ENCODE assay signal across 9 mouse cellular contexts in genomic region chr5:30482319-30482718, GRCm38 (mm10). TPM values are rescaled to one million over a fixed set of nuclear protein-coding genes. Genes with fewer than 3 reads are reported as not detected.
DNase-seq lines count a peak whose midpoint lies in the region; ATAC-seq and TF ChIP-seq lines count a peak whose summit lies in the region.
"Had no signal": no experiment of that assay in that cellular context is flagged by ENCODE, and none has a peak within 500 bp of the region (broad histone marks: within the 10 kb centered on the region; RNA-seq: fewer than 3 reads in every experiment).

No protein-coding gene starts in this region.

- H3K4me1 ChIP-seq in forebrain, embryonic 10.5 days: 0 out of 2 replicates have a peak, but pooled peaks cover 3% of the 10 kb centered on the region
- no peaks in the 10 kb centered on the region for H3K4me1 ChIP-seq in forebrain, embryonic 13.5 days
- H3K4me1 ChIP-seq in forebrain, embryonic 15.5 days: no peaks in the 10 kb centered on the region
- H3K4me1 ChIP-seq in hindbrain, embryonic 14.5 days (replicated peaks; ENCODE audit: control insufficient read depth, insufficient read depth, low read length): no peaks in the 10 kb centered on the region
- H3K4me1 ChIP-seq in small intestine, adult 2 months (ENCODE audit: control insufficient read depth, insufficient read depth, insufficient read length, low read length): no peaks in the 10 kb centered on the region

- H3K9ac ChIP-seq in forebrain, embryonic 13.5 days: no peak overlapping the region
- H3K9ac ChIP-seq in forebrain, embryonic 15.5 days (replicated peaks): no peak overlapping the region
- no peak overlapping the region for H3K9ac ChIP-seq in hindbrain, embryonic 14.5 days

- H3K27me3 ChIP-seq in forebrain, embryonic 10.5 days (ENCODE audit: poor library complexity, severe bottlenecking): no peaks in the 10 kb centered on the region
- H3K27me3 ChIP-seq in forebrain, embryonic 13.5 days: no peaks in the 10 kb centered on the region
- H3K27me3 ChIP-seq in forebrain, embryonic 15.5 days: no peaks in the 10 kb centered on the region
- H3K27me3 ChIP-seq in hindbrain, embryonic 14.5 days (ENCODE audit: control insufficient read depth, insufficient read depth, low read length): no peaks in the 10 kb centered on the region
- H3K27me3 ChIP-seq in small intestine, adult 2 months (ENCODE audit: control insufficient read depth, insufficient read depth, low read length): no peaks in the 10 kb centered on the region

- 20% methylated on average over 5 of the region's 5 CpGs for WGBS in forebrain, embryonic 10.5 days
- WGBS in forebrain, embryonic 13.5 days: 18% methylated on average over 5 of the region's 5 CpGs
- 19% methylated on average over 5 of the region's 5 CpGs for WGBS in forebrain, embryonic 15.5 days
- 18% methylated on average over 5 of the region's 5 CpGs for WGBS in hindbrain, embryonic 14.5 days
- WGBS in small intestine, adult 2 months: 17% methylated on average over 5 of the region's 5 CpGs

- ATAC-seq in forebrain, embryonic 13.5 days: no peak
- ATAC-seq in forebrain, embryonic 15.5 days (replicated peaks): peak; percentile 41; the same call in 1 of the 2 replicates
- no peak for ATAC-seq in hindbrain, embryonic 14.5 days (ENCODE audit: low FRiP score)
- peak; percentile 80 for ATAC-seq in megakaryocyte progenitor cell, adult 5-6 weeks (replicated peaks; ENCODE audit: poor library complexity)

- H3K36me3 ChIP-seq in forebrain, embryonic 10.5 days (replicated peaks): no peaks in the 10 kb centered on the region
- no peaks in the 10 kb centered on the region for H3K36me3 ChIP-seq in forebrain, embryonic 13.5 days (ENCODE audit: poor library complexity, severe bottlenecking)
- no peaks in the 10 kb centered on the region for H3K36me3 ChIP-seq in forebrain, embryonic 15.5 days
- no peaks in the 10 kb centered on the region for H3K36me3 ChIP-seq in hindbrain, embryonic 14.5 days (replicated peaks; ENCODE audit: control insufficient read depth, insufficient read depth)
- H3K36me3 ChIP-seq in small intestine, adult 2 months (ENCODE audit: control insufficient read depth, insufficient read depth, low read length): no peaks in the 10 kb centered on the region

- no peak overlapping the region for H3K4me2 ChIP-seq in forebrain, embryonic 13.5 days
- no peak overlapping the region for H3K4me2 ChIP-seq in forebrain, embryonic 15.5 days (replicated peaks)
- H3K4me2 ChIP-seq in hindbrain, embryonic 14.5 days (replicated peaks): no peak overlapping the region

- no peak overlapping the region for H3K27ac ChIP-seq in forebrain, embryonic 10.5 days
- H3K27ac ChIP-seq in forebrain, embryonic 13.5 days: no peak overlapping the region
- H3K27ac ChIP-seq in forebrain, embryonic 15.5 days (replicated peaks): no peak overlapping the region
- H3K27ac ChIP-seq in hindbrain, embryonic 14.5 days: no peak overlapping the region
- H3K27ac ChIP-seq in small intestine, adult 2 months (ENCODE audit: insufficient read depth, low read depth, low read length): no peak overlapping the region

- peak; percentile 67; the same call in 1 of the 2 replicates for TF ChIP-seq CTCF in small intestine, adult 2 months (IDR thresholded peaks at IDR 0.05; ENCODE audit: extremely low read depth, insufficient read length, insufficient replicate concordance, low read depth, low read length)

- TF ChIP-seq POLR2A in small intestine, adult 2 months (IDR thresholded peaks at IDR 0.05; ENCODE audit: low read depth, low read length): no peak

- peak; percentile 67 for DNase-seq in forebrain, embryonic 10.5 days (ENCODE audit: extremely low spot score, low spot score)
- peak; percentile 49 for DNase-seq in cerebellum, adult 11 months
- DNase-seq in hindbrain, embryonic 14.5 days (ENCODE audit: low spot score): peak; percentile 81
- DNase-seq in layer of hippocampus, postnatal 36 days: peak; percentile 58 to 63

- H3K9me3 ChIP-seq in forebrain, embryonic 10.5 days: no peaks in the 10 kb centered on the region
- H3K9me3 ChIP-seq in forebrain, embryonic 13.5 days (replicated peaks): no peaks in the 10 kb centered on the region
- no peaks in the 10 kb centered on the region for H3K9me3 ChIP-seq in forebrain, embryonic 15.5 days
- H3K9me3 ChIP-seq in hindbrain, embryonic 14.5 days (ENCODE audit: control insufficient read depth, low read length): no peaks in the 10 kb centered on the region

- H3K4me3 ChIP-seq in forebrain, embryonic 10.5 days: no peak overlapping the region
- H3K4me3 ChIP-seq in forebrain, embryonic 13.5 days: no peak overlapping the region
- H3K4me3 ChIP-seq in forebrain, embryonic 15.5 days: no peak overlapping the region
- no peak overlapping the region for H3K4me3 ChIP-seq in hindbrain, embryonic 14.5 days (replicated peaks; ENCODE audit: low read length)
- H3K4me3 ChIP-seq in small intestine, adult 2 months (ENCODE audit: low read depth, low read length): no peak overlapping the region
- H3K4me3 ChIP-seq: megakaryocyte, embryonic 14.5 days had no signal

RNA-seq across cellular contexts. Expression of gene 1700001C02Rik, which starts 16.5 kb away (rescaled TPM):
- not detected in 2 replicates for polyA plus RNA-seq in forebrain, embryonic 10.5 days (2016; fragmentation: Nextera tagmentation; extraction: Ambion mirVana)
- polyA plus RNA-seq in forebrain, embryonic 13.5 days (2015; fragmentation: Nextera tagmentation; extraction: Ambion mirVana): 0.23 and 0.93 TPM in 2 replicates
- 0.56 and 1.5 TPM in 2 replicates for polyA plus RNA-seq in forebrain, embryonic 15.5 days (2015; fragmentation: Nextera tagmentation; extraction: Ambion mirVana)
- polyA plus RNA-seq in hindbrain, embryonic 14.5 days (2014; fragmentation: Nextera tagmentation; extraction: Ambion mirVana): 2.8 and 3.3 TPM in 2 replicates
- total RNA-seq in layer of hippocampus, postnatal 36 days (2021): not detected
- total RNA-seq in megakaryocyte progenitor cell, adult 5-6 weeks (2015): not detected in 2 replicates
- not detected in 2 replicates for total RNA-seq in megakaryocyte progenitor cell, adult 5-6 weeks (2017)
- not detected in 2 replicates for polyA plus RNA-seq in small intestine, adult 2 months (2012; rRNA removed)

RNA-seq across cellular contexts. Expression of gene Otof, which starts 20.6 kb away (rescaled TPM):
- polyA plus RNA-seq in forebrain, embryonic 10.5 days (2016; fragmentation: Nextera tagmentation; extraction: Ambion mirVana): 0.06 and 0.12 TPM in 2 replicates
- polyA plus RNA-seq in forebrain, embryonic 13.5 days (2015; fragmentation: Nextera tagmentation; extraction: Ambion mirVana): 0.41 and 0.98 TPM in 2 replicates
- polyA plus RNA-seq in forebrain, embryonic 15.5 days (2015; fragmentation: Nextera tagmentation; extraction: Ambion mirVana): 2.0 and 2.1 TPM in 2 replicates
- polyA plus RNA-seq in hindbrain, embryonic 14.5 days (2014; fragmentation: Nextera tagmentation; extraction: Ambion mirVana): 4.2 and 4.7 TPM in 2 replicates
- 1 to 10 TPM; 3.6 TPM for total RNA-seq in layer of hippocampus, postnatal 36 days (2021)
- not detected in 2 replicates for total RNA-seq in megakaryocyte progenitor cell, adult 5-6 weeks (2015)
- total RNA-seq in megakaryocyte progenitor cell, adult 5-6 weeks (2017): 0.08 TPM in 1 of 2 replicates, not detected in the other
- polyA plus RNA-seq in small intestine, adult 2 months (2012; rRNA removed): 0.06 and 0.08 TPM in 2 replicates

Comparison
In these comparisons a context has a peak if more than half of its experiments do, and no peak if none do; other contexts are left out.
1. ATAC-seq: peak in forebrain, embryonic 15.5 days (single experiment) and megakaryocyte progenitor cell, adult 5-6 weeks (single experiment); none in forebrain, embryonic 13.5 days (single experiment) and hindbrain, embryonic 14.5 days (single experiment).
2. Peak in every context shown above with its lines, with median percentiles within 50 percentile points of each other: DNase-seq.